Comparison of ENCODE assay signal across 8 mouse cellular contexts in genomic region chr13:21783734-21784161, GRCm38 (mm10). TPM values are rescaled to one million over a fixed set of nuclear protein-coding genes. Genes with fewer than 3 reads are reported as not detected.
DNase-seq lines count a peak whose midpoint lies in the region; ATAC-seq and TF ChIP-seq lines count a peak whose summit lies in the region.

No protein-coding gene starts in this region.

- ATAC-seq in hindbrain, embryonic 12.5 days (ENCODE audit: low FRiP score): no peak
- ATAC-seq in lung, embryonic 14.5 days (ENCODE audit: insufficient read depth): no peak

- 2% methylated on average over 9 of the region's 9 CpGs for WGBS in hindbrain, embryonic 12.5 days
- 1% methylated on average over 9 of the region's 9 CpGs for WGBS in lung, embryonic 14.5 days

- no peaks in the 10 kb centered on the region for H3K36me3 ChIP-seq in C2C12 (ENCODE audit: control insufficient read depth, insufficient read depth)
- H3K36me3 ChIP-seq in hindbrain, embryonic 12.5 days: no peaks in the 10 kb centered on the region
- no peaks in the 10 kb centered on the region for H3K36me3 ChIP-seq in lung, embryonic 14.5 days (ENCODE audit: insufficient read depth)

- peak overlapping the region; percentile 64 for H3ac ChIP-seq in C2C12 (ENCODE audit: control insufficient read depth, insufficient read length, low read depth)

- no peaks in the 10 kb centered on the region for H3K79me3 ChIP-seq in C2C12 (ENCODE audit: low read depth)

- peak overlapping the region; percentile 44 for H3K9ac ChIP-seq in hindbrain, embryonic 12.5 days
- H3K9ac ChIP-seq in lung, embryonic 14.5 days: peak overlapping the region; percentile 45

- no peak overlapping the region for H3K4me3 ChIP-seq in C2C12 (ENCODE audit: insufficient read depth, poor library complexity, severe bottlenecking)
- peak overlapping the region; percentile 39 for H3K4me3 ChIP-seq in hindbrain, embryonic 12.5 days
- peak overlapping the region; percentile 46 for H3K4me3 ChIP-seq in lung, embryonic 14.5 days (ENCODE audit: low read depth, low read length)

- H3K9me3 ChIP-seq in hindbrain, embryonic 12.5 days (replicated peaks): no peaks in the 10 kb centered on the region
- H3K9me3 ChIP-seq in lung, embryonic 14.5 days (ENCODE audit: low read depth, low read length): no peaks in the 10 kb centered on the region

- no peaks in the 10 kb centered on the region for H3K79me2 ChIP-seq in C2C12 (ENCODE audit: control insufficient read depth, insufficient read depth)

- TF ChIP-seq CTCF in C2C12 (IDR thresholded peaks at IDR 0.05; ENCODE audit: control insufficient read depth, insufficient read depth, insufficient read length): no peak
- no peak for TF ChIP-seq CTCF in lung, embryonic 14.5 days (IDR thresholded peaks at IDR 0.05; ENCODE audit: low read depth)

- H3K27ac ChIP-seq in hindbrain, embryonic 12.5 days: peak overlapping the region; percentile 76
- peak overlapping the region; percentile 100 for H3K27ac ChIP-seq in lung, embryonic 14.5 days (ENCODE audit: low read depth)

- H3K4me1 ChIP-seq in hindbrain, embryonic 12.5 days: peaks cover 33% of the 10 kb centered on the region
- peaks cover 17% of the 10 kb centered on the region; the same call in 1 of the 2 replicates for H3K4me1 ChIP-seq in lung, embryonic 14.5 days (ENCODE audit: insufficient read depth)

- H3K27me3 ChIP-seq in C2C12 (ENCODE audit: control insufficient read depth, insufficient read depth, insufficient read length): no peaks in the 10 kb centered on the region
- no peaks in the 10 kb centered on the region for H3K27me3 ChIP-seq in hindbrain, embryonic 12.5 days
- H3K27me3 ChIP-seq in lung, embryonic 14.5 days (ENCODE audit: insufficient read depth, low read length): no peaks in the 10 kb centered on the region

- peak overlapping the region; percentile 71 for H3K4me2 ChIP-seq in hindbrain, embryonic 12.5 days (replicated peaks)
- peak overlapping the region; percentile 90 for H3K4me2 ChIP-seq in lung, embryonic 14.5 days

- peak; percentile 28 for DNase-seq in cerebellum, adult 11-12 months
- DNase-seq in cerebellum, adult 8-10 months: no peak
- DNase-seq in embryo, embryonic 10.5 days (ENCODE audit: low spot score): peak; percentile 77
- DNase-seq in lung, embryonic 14.5 days: peak; percentile 88
- DNase-seq in spleen, postnatal 14 days (ENCODE audit: low spot score in 2 of 2): peak; percentile 25 to 26
- no peak for DNase-seq in right cerebral cortex, postnatal 10 days (ENCODE audit: low spot score in 2 of 2)

TF ChIP-seq in C2C12, 6 proteins besides CTCF, POLR2A, EP300 and RAD21:
- no peak for TF ChIP-seq CEBPB (IDR thresholded peaks at IDR 0.05; ENCODE audit: low read depth)
- no peak for TF ChIP-seq MYOD1 (IDR thresholded peaks at IDR 0.05; ENCODE audit: control insufficient read depth, insufficient read length, low read depth)
- no peak for TF ChIP-seq FOSL1 (IDR thresholded peaks at IDR 0.05; ENCODE audit: insufficient read depth, low read length, poor library complexity, severe bottlenecking)
- TF ChIP-seq USF1 (IDR thresholded peaks at IDR 0.05; ENCODE audit: low read depth): no peak
- no peak for TF ChIP-seq MYOG (IDR thresholded peaks at IDR 0.05; ENCODE audit: control insufficient read depth, extremely low read depth, insufficient read length)
- no peak for TF ChIP-seq MAX (IDR thresholded peaks at IDR 0.05)
TF ChIP-seq in C2C12: peak in this region for 0.

RNA-seq across cellular contexts. Expression of gene Hist1h3i, which starts 0.6 kb away (rescaled TPM):
- 9.4 TPM for polyA plus RNA-seq in C2C12 (2012; fragmentation: generic; extraction: Trizol)
- polyA plus RNA-seq in hindbrain, embryonic 12.5 days (2016; fragmentation: Nextera tagmentation; extraction: Ambion mirVana): 87.0 and 110 TPM in 2 replicates
- 237 and 252 TPM in 2 replicates for polyA plus RNA-seq in lung, embryonic 14.5 days (2014; fragmentation: Nextera tagmentation; extraction: Ambion mirVana)

RNA-seq across cellular contexts. Expression of gene Hist1h2an, which starts 3.3 kb away (rescaled TPM):
- polyA plus RNA-seq in C2C12 (2012; fragmentation: generic; extraction: Trizol): 18.1 TPM
- 5.2 TPM in 1 of 2 replicates, not detected in the other for polyA plus RNA-seq in hindbrain, embryonic 12.5 days (2016; fragmentation: Nextera tagmentation; extraction: Ambion mirVana)
- 7.2 and 8.9 TPM in 2 replicates for polyA plus RNA-seq in lung, embryonic 14.5 days (2014; fragmentation: Nextera tagmentation; extraction: Ambion mirVana)

RNA-seq across cellular contexts. Expression of gene Hist1h1b, which starts 3.3 kb away (rescaled TPM):
- polyA plus RNA-seq in C2C12 (2012; fragmentation: generic; extraction: Trizol): 1.6 TPM
- 23.2 and 23.6 TPM in 2 replicates for polyA plus RNA-seq in hindbrain, embryonic 12.5 days (2016; fragmentation: Nextera tagmentation; extraction: Ambion mirVana)
- 18.5 and 19.7 TPM in 2 replicates for polyA plus RNA-seq in lung, embryonic 14.5 days (2014; fragmentation: Nextera tagmentation; extraction: Ambion mirVana)

RNA-seq across cellular contexts. Expression of gene Hist1h2bp, which starts 3.5 kb away (rescaled TPM):
- polyA plus RNA-seq in C2C12 (2012; fragmentation: generic; extraction: Trizol): 2.6 TPM
- 1.9 and 2.4 TPM in 2 replicates for polyA plus RNA-seq in hindbrain, embryonic 12.5 days (2016; fragmentation: Nextera tagmentation; extraction: Ambion mirVana)
- 2.0 and 3.4 TPM in 2 replicates for polyA plus RNA-seq in lung, embryonic 14.5 days (2014; fragmentation: Nextera tagmentation; extraction: Ambion mirVana)

RNA-seq across cellular contexts. Expression of gene Hist1h2bq, which starts 26.2 kb away (rescaled TPM):
- 20.3 TPM for polyA plus RNA-seq in C2C12 (2012; fragmentation: generic; extraction: Trizol)
- polyA plus RNA-seq in hindbrain, embryonic 12.5 days (2016; fragmentation: Nextera tagmentation; extraction: Ambion mirVana): 14.1 and 15.3 TPM in 2 replicates
- 24.4 and 25.8 TPM in 2 replicates for polyA plus RNA-seq in lung, embryonic 14.5 days (2014; fragmentation: Nextera tagmentation; extraction: Ambion mirVana)

Comparison
In these comparisons a context has a peak if more than half of its experiments do, and no peak if none do; other contexts are left out.
1. DNase-seq: peak in cerebellum, adult 11-12 months (single experiment), embryo, embryonic 10.5 days (single experiment), lung, embryonic 14.5 days (single experiment) and spleen, postnatal 14 days (2 of 2); none in cerebellum, adult 8-10 months (single experiment) and right cerebral cortex, postnatal 10 days (0 of 2).